Mouse (Mus musculus): Measurements from ENCODE around the gene Trpd52l3. TPM values are rescaled to one million over a fixed set of nuclear protein-coding genes. Genes with fewer than 3 reads are reported as not detected.

Gene Trpd52l3
- total and polyA plus RNA-seq, 3 experiments = not detected

DNA sequence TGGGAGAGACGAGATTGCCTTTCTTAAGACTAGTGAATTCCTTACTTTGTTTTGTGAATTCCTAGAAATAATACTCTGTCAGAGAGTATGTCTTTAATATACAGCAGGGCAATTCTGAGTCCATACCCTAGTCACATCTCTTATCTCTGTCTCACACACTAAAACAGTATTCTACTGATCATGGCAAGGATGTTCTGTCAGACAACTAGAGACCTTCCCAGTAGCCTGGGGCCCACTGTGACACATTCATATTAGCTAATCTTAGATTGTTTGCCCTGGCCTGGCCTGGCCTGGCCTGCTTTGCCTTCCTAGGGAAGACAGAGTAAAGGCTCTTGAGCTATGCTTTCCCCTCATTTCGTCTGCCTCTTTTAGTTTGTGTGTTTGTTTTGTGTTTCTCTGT is 47.0 kb downstream of the Trpd52l3 start:
- Histone ChIP-seq H3K36me3 (replicated peaks in 1 of 2; ENCODE audit: control insufficient read depth in 1 of 2, insufficient read depth in 1 of 2, low read length in 1 of 2) (peaks cover 5 to 54% of the 10 kb centered on the region in 2 experiments), H3K79me2 (replicated peaks; ENCODE audit: control insufficient read depth, extremely low read depth, insufficient read depth, poor library complexity, severe bottlenecking) (peaks cover 3% of the 10 kb centered on the region), H3K9me3 (replicated peaks; ENCODE audit: low read length) (peaks cover 2% of the 10 kb centered on the region), H3K4me2 (ENCODE audit: insufficient read depth, low read depth, poor library complexity, severe bottlenecking) (no peak overlapping the region), H3K4me1 (ENCODE audit: control insufficient read depth in 1 of 2, insufficient read depth in 2 of 2) (peaks cover 0 to 4% of the 10 kb centered on the region in 2 experiments; a peak in 1 of 4 replicates), H3K27me3 (replicated peaks) (no peaks in the 10 kb centered on the region), H3K4me3 (replicated peaks in 1 of 3; ENCODE audit: low read depth in 2 of 3, low read length in 2 of 3, poor library complexity in 1 of 3) (no peak overlapping the region), H3K27ac (ENCODE audit: insufficient read depth, low read depth) (no peak overlapping the region), H3K9ac (ENCODE audit: insufficient read depth, low read depth) (no peak overlapping the region)
- dilution Hi-C loops (cut with MboI; ENCODE audit: extremely low pct_ligation_motif_present, extremely low pct_unique_long_range_greater_than_20kb, low sequenced_read_pairs) (no loop called here), in situ Hi-C loops (cut with MboI; ENCODE audit: low pct_ligation_motif_present, low pct_unique_long_range_greater_than_20kb, low sequenced_read_pairs) (no loop called here)
- TF ChIP-seq ZC3H11A (IDR thresholded peaks at IDR 0.05; ENCODE audit: low read depth, low read length) (no peak), MAZ (IDR thresholded peaks at IDR 0.05; ENCODE audit: low read depth, low read length) (no peak), TBP (conservative IDR thresholded peaks at IDR 0.05; ENCODE audit: low read depth, low read length) (no peak), E2F4 (IDR thresholded peaks at IDR 0.05; ENCODE audit: insufficient replicate concordance, low read depth, low read length) (no peak), ZKSCAN1 (IDR thresholded peaks at IDR 0.05; ENCODE audit: borderline replicate concordance, low read depth, low read length) (no peak), CHD2 (IDR thresholded peaks at IDR 0.05; ENCODE audit: low read length) (no peak), ETS1 (conservative IDR thresholded peaks at IDR 0.05; ENCODE audit: low read depth, low read length) (no peak), NELFE (IDR thresholded peaks at IDR 0.05; ENCODE audit: low read depth, low read length) (no peak), RAD21 (IDR thresholded peaks at IDR 0.05; ENCODE audit: low read depth, low read length) (no peak)
- DNase-seq (ENCODE audit: extremely low read depth) = no peak

- TF ChIP-seq IRF4 (IDR thresholded peaks at IDR 0.05; ENCODE audit: low read depth, low read length) (no peak), RCOR1 (conservative IDR thresholded peaks at IDR 0.05; ENCODE audit: low read depth, low read length) (no peak), MAFK (IDR thresholded peaks at IDR 0.05; ENCODE audit: insufficient replicate concordance, low read length) (no peak), MYC (IDR thresholded peaks at IDR 0.05; ENCODE audit: low read depth, low read length) (no peak), ZNF384 (IDR thresholded peaks at IDR 0.05; ENCODE audit: low read depth, low read length) (no peak), UBTF (IDR thresholded peaks at IDR 0.05; ENCODE audit: low read depth, low read length) (no peak)
- Histone ChIP-seq H3K4me3 (replicated peaks in 1 of 3; ENCODE audit: low read depth in 2 of 3, low read length in 2 of 3, poor library complexity in 1 of 3) (no peak overlapping the region), H3K4me2 (ENCODE audit: insufficient read depth, low read depth, poor library complexity, severe bottlenecking) (no peak overlapping the region), H3K27ac (ENCODE audit: insufficient read depth, low read depth) (no peak overlapping the region), H3K4me1 (ENCODE audit: control insufficient read depth in 1 of 2, insufficient read depth in 2 of 2) (peaks cover 0 to 4% of the 10 kb centered on the region in 2 experiments; a peak in 1 of 4 replicates), H3K27me3 (replicated peaks) (no peaks in the 10 kb centered on the region), H3K36me3 (replicated peaks in 1 of 2; ENCODE audit: control insufficient read depth in 1 of 2, insufficient read depth in 1 of 2, low read length in 1 of 2) (peaks cover 5 to 52% of the 10 kb centered on the region in 2 experiments), H3K9ac (ENCODE audit: insufficient read depth, low read depth) (no peak overlapping the region), H3K79me2 (replicated peaks; ENCODE audit: control insufficient read depth, extremely low read depth, insufficient read depth, poor library complexity, severe bottlenecking) (peaks cover 3% of the 10 kb centered on the region), H3K9me3 (replicated peaks; ENCODE audit: low read length) (peaks cover 2% of the 10 kb centered on the region)
- in situ Hi-C loops (cut with MboI; ENCODE audit: low pct_ligation_motif_present, low pct_unique_long_range_greater_than_20kb, low sequenced_read_pairs) (no loop called here), dilution Hi-C loops (cut with MboI; ENCODE audit: extremely low pct_ligation_motif_present, extremely low pct_unique_long_range_greater_than_20kb, low sequenced_read_pairs) (no loop called here)
- DNase-seq (ENCODE audit: extremely low read depth) = no peak
Measured at GRCm38 (mm10) chr19:30051479-30051878, 47.9 kb downstream of the Trpd52l3 start.
